Mouse (Mus musculus) layer of hippocampus, adult 18-20 months (tissue): ENCODE results near the gene Ifi214. TPM values are rescaled to one million over a fixed set of nuclear protein-coding genes. Genes with fewer than 3 reads are reported as not detected.
"Not testable (repeated sequence)": the region's sequence is repeated elsewhere in the genome, so short reads cannot be mapped to it uniquely, and the experiment has no call there.

Experiments used
- DNase-seq, 2 experiments: peaks; one replicate each; pipeline ENCODE4 v3.0.0; 2022; ENCODE audit warnings: low spot score in 2 of 2
- long read RNA-seq: library from polyadenylated mRNA; stranded (forward); transcript quantifications from one replicate; pipeline ENCODE4 v2.0.0, GENCODE M21; 2021
- microRNA-seq, 2 experiments: library from miRNA; unstranded; fragments of <30 nt; microRNA quantifications; one replicate each; pipeline ENCODE4 v1.2.0; 2021
- total RNA-seq, 2 experiments: library from RNA; stranded (reverse); gene quantifications; 2 replicates each; pipeline ENCODE4 v1.2.3; 2021

Ifi214 gene
- total RNA-seq = not detected
- long read RNA-seq = 0 reads

- DNase-seq = not testable (repeated sequence)
Observed at GRCm38 (mm10) chr1:173535791-173536190, at the start of gene Ifi214. Gene Ifi214, minus strand, starts transcription at chr1:173535957.

GRCm38 (mm10) chr1:173579921-173580585 lies 44.3 kb upstream of the Ifi214 start:
- no peak for DNase-seq

GRCm38 (mm10) chr1:173579079-173579478 lies 43.3 kb upstream of the Ifi214 start:
- DNase-seq = no peak

- not testable (repeated sequence) for DNase-seq
Observed at GRCm38 (mm10) chr1:173550491-173551050, 14.8 kb upstream of the Ifi214 start.

GRCm38 (mm10) chr1:173548798-173549197 lies 13.0 kb upstream of the Ifi214 start:
- DNase-seq = not testable (repeated sequence)

GRCm38 (mm10) chr1:173521452-173521851 lies 14.3 kb downstream of the Ifi214 start:
- DNase-seq = no peak

- not testable (repeated sequence) for DNase-seq
Observed at GRCm38 (mm10) chr1:173510595-173510994, 25.2 kb downstream of the Ifi214 start.

GRCm38 (mm10) chr1:173491483-173491882 lies 44.3 kb downstream of the Ifi214 start:
- not testable (repeated sequence) for DNase-seq

GRCm38 (mm10) chr1:173490812-173491480 lies 44.8 kb downstream of the Ifi214 start, which contains the start of gene Ifi206:
Gene Ifi206, minus strand, starts transcription at chr1:173491041.
- not testable (repeated sequence) for DNase-seq

- DNase-seq = not testable (repeated sequence)
Observed at GRCm38 (mm10) chr1:173481182-173481574, 54.6 kb downstream of the Ifi214 start.

- DNase-seq = not testable (repeated sequence)
Observed at GRCm38 (mm10) chr1:173480399-173481181, 55.2 kb downstream of the Ifi214 start.

Small RNA genes within 50 kb of the gene (microRNA-seq; reads per million reads assigned to microRNA genes)
- gene Gm44481 = 0 reads per million in 2 experiments

Other genes with a start within 250 kb of the Ifi214 start
- gene Ackr1, start 202.2 kb downstream of the Ifi214 start, total RNA-seq = 10 to 100 TPM; 55.2 to 58.1 TPM
- 1 to 10 TPM; 3.1 to 3.3 TPM for gene Aim2, start 185.1 kb downstream of the Ifi214 start, total RNA-seq
- gene Cadm3, start 168.3 kb downstream of the Ifi214 start, total RNA-seq = 100 to 1,000 TPM; 357 to 369 TPM
- gene Ifi206, start 44.9 kb downstream of the Ifi214 start, total RNA-seq = not detected
- gene Ifi213, start 63.3 kb upstream of the Ifi214 start, total RNA-seq = not detected
- not detected for gene Ifi209, start 95.0 kb upstream of the Ifi214 start, total RNA-seq
- not detected for gene Ifi208, start 137.7 kb upstream of the Ifi214 start, total RNA-seq
- under 1 TPM in 1 of 2 experiments, not detected in 1; 0.30 TPM for gene Ifi207, start 205.8 kb upstream of the Ifi214 start, total RNA-seq
- under 1 TPM; 0.17 to 0.23 TPM for gene Ifi204, start 231.0 kb upstream of the Ifi214 start, total RNA-seq